Comparison of ENCODE assay signal across 16 mouse cellular contexts in genomic region chr9:121550327-121550771, GRCm38 (mm10). TPM values are rescaled to one million over a fixed set of nuclear protein-coding genes. Genes with fewer than 3 reads are reported as not detected.
DNase-seq lines count a peak whose midpoint lies in the region; ATAC-seq lines count a peak whose summit lies in the region.
"Had no signal": no experiment of that assay in that cellular context is flagged by ENCODE, and none has a peak within 500 bp of the region (broad histone marks: within the 10 kb centered on the region; RNA-seq: fewer than 3 reads in every experiment).

No protein-coding gene starts in this region.

- no peak overlapping the region for H3K4me3 ChIP-seq in hindbrain, embryonic 14.5 days (replicated peaks; ENCODE audit: low read length)
- no peak overlapping the region for H3K4me3 ChIP-seq in hindbrain, embryonic 11.5 days (ENCODE audit: low read depth, low read length)
- H3K4me3 ChIP-seq in neural tube, embryonic 13.5 days = no peak overlapping the region
- H3K4me3 ChIP-seq in forebrain, embryonic 12.5 days (replicated peaks) = no peak overlapping the region
- no peak overlapping the region for H3K4me3 ChIP-seq in neural tube, embryonic 15.5 days (replicated peaks)
- H3K4me3 ChIP-seq in kidney, embryonic 14.5 days (ENCODE audit: low read length) = no peak overlapping the region
- H3K4me3 ChIP-seq: heart, adult 2 months; megakaryocyte, embryonic 14.5 days had no signal

- H3K9me3 ChIP-seq in hindbrain, embryonic 14.5 days (ENCODE audit: control insufficient read depth, low read length) = no peaks in the 10 kb centered on the region
- H3K9me3 ChIP-seq in hindbrain, embryonic 11.5 days (ENCODE audit: control insufficient read depth, low read length) = no peaks in the 10 kb centered on the region
- no peaks in the 10 kb centered on the region for H3K9me3 ChIP-seq in neural tube, embryonic 13.5 days
- no peaks in the 10 kb centered on the region for H3K9me3 ChIP-seq in forebrain, embryonic 12.5 days
- H3K9me3 ChIP-seq in neural tube, embryonic 15.5 days (replicated peaks) = no peaks in the 10 kb centered on the region
- no peaks in the 10 kb centered on the region for H3K9me3 ChIP-seq in kidney, embryonic 14.5 days (ENCODE audit: control insufficient read depth, low read length)
- H3K9me3 ChIP-seq: G1E had no signal

- H3K27me3 ChIP-seq in hindbrain, embryonic 14.5 days (ENCODE audit: control insufficient read depth, insufficient read depth, low read length) = no peaks in the 10 kb centered on the region
- no peaks in the 10 kb centered on the region for H3K27me3 ChIP-seq in hindbrain, embryonic 11.5 days (ENCODE audit: control insufficient read depth, insufficient read depth, low read length)
- H3K27me3 ChIP-seq in neural tube, embryonic 13.5 days = no peaks in the 10 kb centered on the region
- 0 out of 2 replicates have a peak, but pooled peaks cover 6% of the 10 kb centered on the region for H3K27me3 ChIP-seq in forebrain, embryonic 12.5 days
- no peaks in the 10 kb centered on the region for H3K27me3 ChIP-seq in neural tube, embryonic 15.5 days (replicated peaks)
- no peaks in the 10 kb centered on the region for H3K27me3 ChIP-seq in kidney, embryonic 14.5 days (ENCODE audit: control insufficient read depth, insufficient read depth, low read length)

- no peak for DNase-seq in hindbrain, embryonic 14.5 days (ENCODE audit: low spot score)
- no peak for DNase-seq in hindbrain, embryonic 11.5 days (ENCODE audit: low spot score)
- no peak for DNase-seq in neural tube, embryonic 10.5 days (ENCODE audit: extremely low spot score, low spot score)
- DNase-seq in frontal cortex, postnatal 10 days (ENCODE audit: low spot score in 2 of 2) = no peak
- DNase-seq: adrenal gland, postnatal 10 days; heart, adult 2 months; heart, postnatal 36 days; kidney, adult 18-20 months; kidney, postnatal 4 days had no signal

- no peak overlapping the region for H3K4me2 ChIP-seq in hindbrain, embryonic 14.5 days (replicated peaks)
- no peak overlapping the region for H3K4me2 ChIP-seq in hindbrain, embryonic 11.5 days (replicated peaks; ENCODE audit: low read depth, low read length)
- H3K4me2 ChIP-seq in neural tube, embryonic 13.5 days = no peak overlapping the region
- no peak overlapping the region for H3K4me2 ChIP-seq in forebrain, embryonic 12.5 days
- no peak overlapping the region for H3K4me2 ChIP-seq in neural tube, embryonic 15.5 days
- no peak overlapping the region for H3K4me2 ChIP-seq in kidney, embryonic 14.5 days (replicated peaks; ENCODE audit: low read depth, low read length)
- H3K4me2 ChIP-seq: liver, embryonic 11.5 days had no signal

- ATAC-seq in hindbrain, embryonic 14.5 days (ENCODE audit: low FRiP score) = no peak
- ATAC-seq in hindbrain, embryonic 11.5 days (ENCODE audit: low FRiP score) = no peak
- ATAC-seq in neural tube, embryonic 13.5 days (ENCODE audit: low read depth) = no peak
- ATAC-seq in forebrain, embryonic 12.5 days (ENCODE audit: low FRiP score) = peak; percentile 61; the same call in 1 of the 2 replicates
- no peak for ATAC-seq in neural tube, embryonic 15.5 days (ENCODE audit: low FRiP score)
- ATAC-seq in kidney, embryonic 14.5 days (ENCODE audit: low FRiP score, low TSS enrichment) = no peak

- H3K27ac ChIP-seq in hindbrain, embryonic 14.5 days = peak overlapping the region; percentile 64
- H3K27ac ChIP-seq in hindbrain, embryonic 11.5 days (ENCODE audit: low read depth, low read length) = no peak overlapping the region
- 0 out of 2 replicates have a peak overlapping the region, but pooled peaks have one; percentile 52 for H3K27ac ChIP-seq in neural tube, embryonic 13.5 days (replicated peaks)
- H3K27ac ChIP-seq in forebrain, embryonic 12.5 days = peak overlapping the region; percentile 76
- peak overlapping the region; percentile 24; the same call in 1 of the 2 replicates for H3K27ac ChIP-seq in neural tube, embryonic 15.5 days (replicated peaks)
- no peak overlapping the region for H3K27ac ChIP-seq in kidney, embryonic 14.5 days (ENCODE audit: low read depth, low read length)
- H3K27ac ChIP-seq: heart, adult 2 months had no signal

- 65% methylated on average over 5 of the region's 5 CpGs for WGBS in hindbrain, embryonic 14.5 days
- WGBS in hindbrain, embryonic 11.5 days = 75% methylated on average over 5 of the region's 5 CpGs
- WGBS in neural tube, embryonic 13.5 days = 60% methylated on average over 5 of the region's 5 CpGs
- WGBS in forebrain, embryonic 12.5 days = 33% methylated on average over 5 of the region's 5 CpGs
- WGBS in neural tube, embryonic 15.5 days = 57% methylated on average over 5 of the region's 5 CpGs
- WGBS in kidney, embryonic 14.5 days = 75% methylated on average over 5 of the region's 5 CpGs

- peak overlapping the region; percentile 10; the same call in 1 of the 2 replicates for H3K9ac ChIP-seq in hindbrain, embryonic 14.5 days
- H3K9ac ChIP-seq in hindbrain, embryonic 11.5 days (ENCODE audit: low read depth, low read length) = no peak overlapping the region
- no peak overlapping the region for H3K9ac ChIP-seq in neural tube, embryonic 13.5 days
- no peak overlapping the region for H3K9ac ChIP-seq in forebrain, embryonic 12.5 days
- no peak overlapping the region for H3K9ac ChIP-seq in neural tube, embryonic 15.5 days (replicated peaks)
- no peak overlapping the region for H3K9ac ChIP-seq in kidney, embryonic 14.5 days (ENCODE audit: low read depth, low read length)

- H3K36me3 ChIP-seq in hindbrain, embryonic 14.5 days (replicated peaks; ENCODE audit: control insufficient read depth, insufficient read depth) = no peaks in the 10 kb centered on the region
- no peaks in the 10 kb centered on the region for H3K36me3 ChIP-seq in hindbrain, embryonic 11.5 days (ENCODE audit: control insufficient read depth, insufficient read depth, low read length)
- no peaks in the 10 kb centered on the region for H3K36me3 ChIP-seq in neural tube, embryonic 13.5 days
- H3K36me3 ChIP-seq in forebrain, embryonic 12.5 days (replicated peaks) = no peaks in the 10 kb centered on the region
- no peaks in the 10 kb centered on the region for H3K36me3 ChIP-seq in neural tube, embryonic 15.5 days
- no peaks in the 10 kb centered on the region for H3K36me3 ChIP-seq in kidney, embryonic 14.5 days (ENCODE audit: control insufficient read depth, insufficient read depth, low read length)
- H3K36me3 ChIP-seq: G1E had no signal

- 0 out of 2 replicates have a peak, but pooled peaks cover under 1% of the 10 kb centered on the region for H3K4me1 ChIP-seq in hindbrain, embryonic 14.5 days (replicated peaks; ENCODE audit: control insufficient read depth, insufficient read depth, low read length)
- H3K4me1 ChIP-seq in hindbrain, embryonic 11.5 days (replicated peaks; ENCODE audit: control insufficient read depth, insufficient read depth, low read length) = no peaks in the 10 kb centered on the region
- H3K4me1 ChIP-seq in neural tube, embryonic 13.5 days (replicated peaks) = peaks cover 5% of the 10 kb centered on the region
- H3K4me1 ChIP-seq in forebrain, embryonic 12.5 days = peaks cover 15% of the 10 kb centered on the region
- H3K4me1 ChIP-seq in neural tube, embryonic 15.5 days = peaks cover 14% of the 10 kb centered on the region
- no peaks in the 10 kb centered on the region for H3K4me1 ChIP-seq in kidney, embryonic 14.5 days (ENCODE audit: control insufficient read depth, insufficient read depth, low read length)

RNA-seq across cellular contexts. Expression of gene Cck, which starts 54.9 kb away (rescaled TPM):
- polyA plus RNA-seq in hindbrain, embryonic 14.5 days (2014; fragmentation: Nextera tagmentation; extraction: Ambion mirVana) = 73.5 and 83.2 TPM in 2 replicates
- 0.68 and 1.0 TPM in 2 replicates for polyA plus RNA-seq in hindbrain, embryonic 11.5 days (2014; fragmentation: Nextera tagmentation; extraction: Ambion mirVana)
- polyA plus RNA-seq in neural tube, embryonic 13.5 days (2015; fragmentation: Nextera tagmentation; extraction: Ambion mirVana) = 7.9 and 11.2 TPM in 2 replicates
- polyA plus RNA-seq in forebrain, embryonic 12.5 days (2016; fragmentation: Nextera tagmentation; extraction: Ambion mirVana) = 7.3 and 13.5 TPM in 2 replicates
- polyA plus RNA-seq in neural tube, embryonic 15.5 days (2015; fragmentation: Nextera tagmentation; extraction: Ambion mirVana) = 102 and 127 TPM in 2 replicates
- 4.3 and 5.0 TPM in 2 replicates for polyA plus RNA-seq in kidney, embryonic 14.5 days (2014; fragmentation: Nextera tagmentation; extraction: Ambion mirVana)
- polyA plus RNA-seq: G1E had no signal

Comparison
In these comparisons a context has a peak if more than half of its experiments do, and no peak if none do; other contexts are left out.
1. H3K27ac ChIP-seq: peak in hindbrain, embryonic 14.5 days (single experiment), neural tube, embryonic 13.5 days (single experiment), forebrain, embryonic 12.5 days (single experiment) and neural tube, embryonic 15.5 days (single experiment); none in hindbrain, embryonic 11.5 days (single experiment) and kidney, embryonic 14.5 days (single experiment).